Mouse (Mus musculus) MEL (cell line): ENCODE data around the gene Gfra1.
A peak's percentile ranks its signal among the peaks of the same experiment; 100 is the strongest.

ENCODE experiments used
- CHD2 ChIP-seq: IDR thresholded peaks from 2 replicates; pipeline ENCODE4 v1.6.1; 2011; ENCODE audit warnings: low read length, improper control_type of control experiment
- CTCF ChIP-seq, 3 experiments: IDR thresholded peaks in 2 of 3; conservative IDR thresholded peaks in 1 of 3; 2 replicates each; pipeline ENCODE4 v1.5.1; 2011 to 2012; ENCODE audit warnings: low read length in 3 of 3, low read depth in 2 of 3, mild to moderate bottlenecking in 2 of 3, improper control_type of control experiment in 1 of 3, inconsistent platforms in 1 of 3, mixed read lengths in 1 of 3, moderate library complexity in 1 of 3; ENCODE audit not compliant: control insufficient read depth in 1 of 3, insufficient read depth in 1 of 3, poor library complexity in 1 of 3, severe bottlenecking in 1 of 3
- E2F4 ChIP-seq: IDR thresholded peaks from 2 replicates; pipeline ENCODE4 v1.6.1; 2011; ENCODE audit warnings: low read depth, low read length, improper control_type of control experiment, borderline replicate concordance
- ELF1 ChIP-seq: IDR thresholded peaks from 2 replicates; pipeline ENCODE4 v1.6.1; 2014; ENCODE audit warnings: low read depth, mild to moderate bottlenecking, inconsistent platforms, low read length, improper control_type of control experiment, moderate library complexity
- MAFK ChIP-seq: IDR thresholded peaks from 2 replicates; pipeline ENCODE4 v1.6.1; 2011; ENCODE audit warnings: low read depth, mild to moderate bottlenecking, low read length, improper control_type of control experiment, borderline replicate concordance
- POLR2A ChIP-seq, 2 experiments: IDR thresholded peaks; 2 replicates each; pipeline ENCODE4 v1.6.1; 2011 to 2012; ENCODE audit warnings: low read length in 2 of 2, mild to moderate bottlenecking in 2 of 2, control low read depth in 1 of 2, improper control_type of control experiment in 1 of 2, low read depth in 1 of 2, moderate library complexity in 1 of 2; ENCODE audit not compliant: control insufficient read depth in 1 of 2, insufficient read depth in 1 of 2, poor library complexity in 1 of 2
- POLR2AphosphoS2 ChIP-seq: IDR thresholded peaks from 2 replicates; pipeline ENCODE4 v1.6.1; 2011; ENCODE audit warnings: low read length, improper control_type of control experiment
- TCF12 ChIP-seq: IDR thresholded peaks from 2 replicates; pipeline ENCODE4 v1.6.1; 2014; ENCODE audit warnings: low read depth, mild to moderate bottlenecking, inconsistent platforms, low read length, improper control_type of control experiment, moderate library complexity

DNA sequence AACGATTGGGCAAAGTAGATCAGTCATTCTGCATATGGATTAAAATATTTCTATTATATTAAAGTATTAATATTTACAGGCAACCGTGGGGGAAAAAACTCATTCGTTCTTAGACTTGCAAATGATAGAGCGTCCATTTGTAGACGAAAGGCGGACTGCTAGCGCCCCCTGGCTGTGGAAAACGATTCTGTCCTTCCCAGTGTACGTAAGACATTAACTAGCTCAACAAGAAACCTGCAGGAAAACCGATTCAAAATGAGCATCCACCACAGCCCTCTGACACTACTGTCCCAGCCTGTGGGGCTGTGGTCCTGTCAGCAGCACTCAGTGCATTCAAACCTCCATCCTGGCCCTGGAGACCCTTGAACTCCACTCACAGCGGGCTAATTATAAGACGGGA lies 13.7 kb upstream of the Gfra1 start:
- no peak for TF ChIP-seq ELF1
- TF ChIP-seq TCF12, result no peak
- no peak for TF ChIP-seq E2F4
- TF ChIP-seq CHD2, result no peak
- TF ChIP-seq CTCF (IDR thresholded peaks at IDR 0.05 in 2 of 3, conservative IDR thresholded peaks at IDR 0.05 in 1 of 3; ENCODE audit: control insufficient read depth in 1 of 3, insufficient read depth in 1 of 3, low read depth in 2 of 3, low read length in 3 of 3, poor library complexity in 1 of 3, severe bottlenecking in 1 of 3), result peak; percentile 69 to 92 (median 92)
- no peak for TF ChIP-seq POLR2AphosphoS2
- no peak for TF ChIP-seq POLR2A (IDR thresholded peaks at IDR 0.05; ENCODE audit: control insufficient read depth in 1 of 2, insufficient read depth in 1 of 2, low read depth in 1 of 2, low read length in 2 of 2, poor library complexity in 1 of 2)
- no peak for TF ChIP-seq MAFK
